ENCODE assay signal across 15 mouse cellular contexts in the genomic region with DNA sequence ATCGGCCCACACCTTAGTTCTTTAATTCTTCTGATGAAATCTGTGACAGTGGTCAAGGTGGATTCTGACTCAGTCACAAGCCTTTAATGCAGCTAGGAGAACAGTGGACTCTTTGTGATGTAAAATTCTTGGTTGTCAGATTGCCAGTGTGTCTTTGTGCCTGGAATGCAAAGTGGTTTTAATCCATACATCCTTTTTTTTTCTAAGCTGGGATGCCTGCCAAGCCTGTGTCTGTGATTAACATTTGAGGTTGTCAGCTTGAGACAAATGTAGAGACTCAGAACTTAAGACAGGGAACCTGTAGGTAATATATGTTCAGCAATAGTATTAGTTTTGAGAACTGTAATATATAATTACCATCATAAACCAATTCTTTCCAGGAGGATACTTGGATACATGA. TPM values are rescaled to one million over a fixed set of nuclear protein-coding genes. Genes with fewer than 3 reads are reported as not detected.
A peak's percentile ranks its signal among the peaks of the same experiment; 100 is the strongest.
DNase-seq lines count a peak whose midpoint lies in the region; ATAC-seq and TF ChIP-seq lines count a peak whose summit lies in the region.
"Had no signal": no experiment of that assay in that cellular context is flagged by ENCODE, and none has a peak within 500 bp of the region (broad histone marks: within the 10 kb centered on the region; RNA-seq: fewer than 3 reads in every experiment).

No protein-coding gene starts in this region.

- H3K4me2 ChIP-seq in lung, embryonic 14.5 days: no peak overlapping the region
- H3K4me2 ChIP-seq in hindbrain, embryonic 13.5 days: no peak overlapping the region
- no peak overlapping the region for H3K4me2 ChIP-seq in neural tube, embryonic 13.5 days

- DNase-seq in lung, embryonic 14.5 days: peak; percentile 62
- DNase-seq in lung, postnatal 14 days: no peak
- peak; percentile 94 for DNase-seq in brain, embryonic 14.5 days (ENCODE audit: low read depth)
- no peak for DNase-seq in spleen, adult 12 weeks (ENCODE audit: low spot score)
- no peak for DNase-seq in lung, postnatal 25 days (ENCODE audit: low spot score)
- DNase-seq: heart, adult 11 months; heart, postnatal 14 days; kidney, adult 8-10 months; spleen, adult 18-20 months had no signal

- 53% methylated on average over 1 of the region's 1 CpGs for WGBS in lung, embryonic 14.5 days
- 24% methylated on average over 1 of the region's 1 CpGs for WGBS in hindbrain, embryonic 13.5 days
- WGBS in neural tube, embryonic 13.5 days: 30% methylated on average over 1 of the region's 1 CpGs

- no peak for TF ChIP-seq POLR2A in brain, embryonic 14.5 days (IDR thresholded peaks at IDR 0.05; ENCODE audit: borderline replicate concordance, extremely low read depth, insufficient read depth, insufficient read length, poor library complexity, severe bottlenecking)

- no peaks in the 10 kb centered on the region for H3K4me1 ChIP-seq in lung, embryonic 14.5 days (ENCODE audit: insufficient read depth)
- 0 out of 2 replicates have a peak, but pooled peaks cover 3% of the 10 kb centered on the region for H3K4me1 ChIP-seq in hindbrain, embryonic 13.5 days (replicated peaks)
- H3K4me1 ChIP-seq in neural tube, embryonic 13.5 days (replicated peaks): peaks cover 18% of the 10 kb centered on the region

- no peak for TF ChIP-seq CTCF in lung, embryonic 14.5 days (IDR thresholded peaks at IDR 0.05; ENCODE audit: low read depth)
- no peak for TF ChIP-seq CTCF in brain, embryonic 14.5 days (IDR thresholded peaks at IDR 0.05; ENCODE audit: borderline replicate concordance, extremely low read depth, insufficient read depth, insufficient read length)

- H3K27me3 ChIP-seq in lung, embryonic 14.5 days (ENCODE audit: insufficient read depth, low read length): no peaks in the 10 kb centered on the region
- H3K27me3 ChIP-seq in hindbrain, embryonic 13.5 days: no peaks in the 10 kb centered on the region
- no peaks in the 10 kb centered on the region for H3K27me3 ChIP-seq in neural tube, embryonic 13.5 days

- no peaks in the 10 kb centered on the region for H3K36me3 ChIP-seq in lung, embryonic 14.5 days (ENCODE audit: insufficient read depth)
- H3K36me3 ChIP-seq in hindbrain, embryonic 13.5 days: no peaks in the 10 kb centered on the region
- H3K36me3 ChIP-seq in neural tube, embryonic 13.5 days: no peaks in the 10 kb centered on the region

- no peak overlapping the region for H3K4me3 ChIP-seq in lung, embryonic 14.5 days (ENCODE audit: low read depth, low read length)
- H3K4me3 ChIP-seq in hindbrain, embryonic 13.5 days: no peak overlapping the region
- H3K4me3 ChIP-seq in neural tube, embryonic 13.5 days: no peak overlapping the region
- H3K4me3 ChIP-seq: erythroblast, embryonic 14.5 days; layer of hippocampus, adult 2 months had no signal

- H3K27ac ChIP-seq in lung, embryonic 14.5 days (ENCODE audit: low read depth): no peak overlapping the region
- no peak overlapping the region for H3K27ac ChIP-seq in hindbrain, embryonic 13.5 days
- no peak overlapping the region for H3K27ac ChIP-seq in neural tube, embryonic 13.5 days (replicated peaks)
- H3K27ac ChIP-seq: layer of hippocampus, adult 2 months had no signal

- no peak for ATAC-seq in lung, embryonic 14.5 days (ENCODE audit: insufficient read depth)
- peak; percentile 65; the same call in 1 of the 2 replicates for ATAC-seq in hindbrain, embryonic 13.5 days (ENCODE audit: low FRiP score)
- peak; percentile 72 for ATAC-seq in neural tube, embryonic 13.5 days (ENCODE audit: low read depth)

- no peaks in the 10 kb centered on the region for H3K9me3 ChIP-seq in lung, embryonic 14.5 days (ENCODE audit: low read depth, low read length)
- H3K9me3 ChIP-seq in hindbrain, embryonic 13.5 days: no peaks in the 10 kb centered on the region
- H3K9me3 ChIP-seq in neural tube, embryonic 13.5 days: no peaks in the 10 kb centered on the region

- H3K9ac ChIP-seq in lung, embryonic 14.5 days: no peak overlapping the region
- H3K9ac ChIP-seq in hindbrain, embryonic 13.5 days: no peak overlapping the region
- H3K9ac ChIP-seq in neural tube, embryonic 13.5 days: no peak overlapping the region

RNA-seq across cellular contexts. Expression of a gene that starts 23.3 kb away (rescaled TPM):
- polyA plus RNA-seq in lung, embryonic 14.5 days (2014; fragmentation: Nextera tagmentation; extraction: Ambion mirVana): 0.07 and 0.12 TPM in 2 replicates
- 5.7 and 11.5 TPM in 2 replicates for polyA plus RNA-seq in brain, embryonic 14.5 days (2012; rRNA removed)
- 16.8 and 17.3 TPM in 2 replicates for polyA plus RNA-seq in hindbrain, embryonic 13.5 days (2015; fragmentation: Nextera tagmentation; extraction: Ambion mirVana)
- polyA plus RNA-seq in neural tube, embryonic 13.5 days (2015; fragmentation: Nextera tagmentation; extraction: Ambion mirVana): 21.1 and 23.1 TPM in 2 replicates
- polyA plus RNA-seq: erythroblast, embryonic 14.5 days; liver, embryonic 16.5 days; testis, adult 2 months had no signal

Comparison
In these comparisons a context has a peak if more than half of its experiments do, and no peak if none do; other contexts are left out.
1. DNase-seq: peak in lung, embryonic 14.5 days (single experiment) and brain, embryonic 14.5 days (single experiment); none in lung, postnatal 14 days (single experiment), spleen, adult 12 weeks (single experiment) and lung, postnatal 25 days (single experiment).